Mouse (Mus musculus): Measurements from ENCODE around the gene Mrgprd. TPM values are rescaled to one million over a fixed set of nuclear protein-coding genes. Genes with fewer than 3 reads are reported as not detected.

Mrgprd gene
- polyA plus RNA-seq, 1 experiment from 2014 or later, result 0.11 TPM

DNA sequence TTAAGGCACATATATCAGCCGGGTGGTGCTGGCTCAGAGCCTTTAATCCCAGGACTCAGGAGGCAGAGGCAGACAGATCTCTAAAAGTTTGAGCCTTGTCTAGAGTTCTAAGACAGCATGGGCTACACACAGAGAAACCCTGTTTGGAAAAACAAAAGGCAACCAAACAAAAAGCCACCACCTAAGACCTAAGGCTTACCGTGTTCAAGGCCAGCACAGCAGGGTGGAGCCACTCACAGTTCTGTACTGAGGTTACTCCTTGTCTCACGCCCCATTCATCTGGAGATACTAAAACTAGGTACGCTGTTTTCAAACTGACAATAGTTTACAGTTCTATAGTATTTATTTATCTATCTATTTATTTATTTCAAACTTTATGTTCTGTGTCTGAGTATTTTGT, 29.2 kb upstream of the Mrgprd start:
- ATAC-seq, result no peak
- Histone ChIP-seq H3K36me3 (ENCODE audit: control insufficient read depth, insufficient read depth, low read length) (no peaks in the 10 kb centered on the region), H3K9ac (ENCODE audit: low read depth, low read length) (no peak overlapping the region), H3K9me3 (ENCODE audit: control insufficient read depth, low read length) (no peaks in the 10 kb centered on the region), H3K4me2 (ENCODE audit: low read length) (no peak overlapping the region), H3K27me3 (replicated peaks; ENCODE audit: control insufficient read depth, insufficient read depth, low read length) (no peaks in the 10 kb centered on the region), H3K27ac (ENCODE audit: low read depth, low read length) (no peak overlapping the region), H3K4me1 (ENCODE audit: control insufficient read depth, insufficient read depth, low read depth, low read length) (no peaks in the 10 kb centered on the region; the same call in 1 of the 2 replicates), H3K4me3 (ENCODE audit: low read length) (no peak overlapping the region)
- WGBS, result 79% methylated on average over 4 of the region's 4 CpGs

DNA sequence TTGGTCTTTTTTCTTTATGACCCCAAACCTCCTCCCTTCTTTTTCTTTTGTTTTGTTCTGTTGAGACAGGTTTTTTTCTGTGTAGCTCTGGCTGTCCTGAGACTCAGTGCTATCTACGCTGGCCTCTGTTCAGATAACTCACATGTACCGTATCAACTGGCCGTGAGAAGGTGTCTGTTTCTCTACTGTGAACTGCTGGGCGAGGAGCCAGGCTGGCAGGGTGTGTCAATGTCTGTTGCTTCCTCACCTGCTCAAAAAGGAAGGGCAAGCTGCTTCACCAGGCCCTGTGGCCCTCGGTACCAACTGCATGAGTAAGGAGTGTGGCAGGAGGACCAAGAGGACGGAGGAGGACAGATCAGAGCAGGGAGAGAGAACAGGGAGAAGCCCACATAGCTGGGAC, 27.2 kb upstream of the Mrgprd start:
- H3K36me3 ChIP-seq (ENCODE audit: control insufficient read depth, insufficient read depth, low read length), result no peaks in the 10 kb centered on the region
- H3K9me3 ChIP-seq (ENCODE audit: control insufficient read depth, low read length), result no peaks in the 10 kb centered on the region
- H3K4me3 ChIP-seq (ENCODE audit: low read length), result no peak overlapping the region
- no peaks in the 10 kb centered on the region; the same call in 1 of the 2 replicates for H3K4me1 ChIP-seq (ENCODE audit: control insufficient read depth, insufficient read depth, low read depth, low read length)
- ATAC-seq, result no peak
- H3K9ac ChIP-seq (ENCODE audit: low read depth, low read length), result no peak overlapping the region
- H3K27me3 ChIP-seq (replicated peaks; ENCODE audit: control insufficient read depth, insufficient read depth, low read length), result no peaks in the 10 kb centered on the region
- H3K27ac ChIP-seq (ENCODE audit: low read depth, low read length), result no peak overlapping the region
- WGBS, result 82% methylated on average over 6 of the region's 6 CpGs
- no peak overlapping the region for H3K4me2 ChIP-seq (ENCODE audit: low read length)

DNA sequence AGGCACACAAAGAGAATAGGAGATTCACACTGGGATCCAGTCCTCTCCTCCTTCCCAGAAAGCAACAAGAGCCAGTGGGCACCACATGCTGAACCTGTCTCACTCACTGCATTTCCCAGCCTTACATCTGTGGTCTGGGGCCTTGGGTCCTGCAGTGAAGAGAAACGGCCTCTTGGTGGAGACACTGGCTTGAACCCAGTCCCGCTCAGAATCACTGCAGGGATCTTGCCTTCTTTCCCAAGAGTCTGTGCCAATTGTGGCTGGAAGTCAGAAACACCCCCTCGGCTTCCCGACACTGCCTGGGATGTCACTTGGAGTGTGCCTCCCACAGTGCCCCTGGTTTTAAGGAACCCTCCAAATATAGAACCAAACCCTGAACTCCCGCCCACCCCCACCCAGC, 25.3 kb upstream of the Mrgprd start:
- Histone ChIP-seq H3K9ac (ENCODE audit: low read depth, low read length) (no peak overlapping the region), H3K27ac (ENCODE audit: low read depth, low read length) (no peak overlapping the region), H3K4me3 (ENCODE audit: low read length) (no peak overlapping the region), H3K9me3 (ENCODE audit: control insufficient read depth, low read length) (no peaks in the 10 kb centered on the region), H3K27me3 (replicated peaks; ENCODE audit: control insufficient read depth, insufficient read depth, low read length) (no peaks in the 10 kb centered on the region), H3K4me2 (ENCODE audit: low read length) (no peak overlapping the region), H3K4me1 (ENCODE audit: control insufficient read depth, insufficient read depth, low read depth, low read length) (no peaks in the 10 kb centered on the region), H3K36me3 (ENCODE audit: control insufficient read depth, insufficient read depth, low read length) (no peaks in the 10 kb centered on the region)
- ATAC-seq, result peak; percentile 37; the same call in 1 of the 2 replicates
- 23% methylated on average over 5 of the region's 5 CpGs for WGBS

DNA sequence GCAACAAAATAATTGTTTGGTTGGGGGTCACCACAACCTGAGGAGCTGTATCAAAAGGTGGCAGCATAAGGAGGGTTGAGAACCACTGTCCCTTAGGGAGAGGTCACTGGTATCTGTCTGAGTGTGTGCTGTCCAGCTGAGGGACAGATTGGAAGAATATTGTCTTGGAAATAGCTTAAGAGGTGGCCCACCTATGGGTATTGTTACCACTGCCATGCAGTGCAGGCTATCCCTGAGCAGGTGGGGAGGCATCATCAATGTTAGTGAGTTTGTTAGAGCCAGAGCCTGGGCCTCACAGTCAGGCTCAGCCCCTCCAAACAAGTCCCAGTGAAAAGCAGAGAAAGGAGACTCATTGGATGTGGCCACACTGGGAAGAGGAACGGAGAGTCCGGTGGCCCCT, 22.8 kb upstream of the Mrgprd start:
- ATAC-seq, result no peak
- no peaks in the 10 kb centered on the region for H3K4me1 ChIP-seq (ENCODE audit: control insufficient read depth, insufficient read depth, low read depth, low read length)
- 100% methylated on average over 2 of the region's 2 CpGs for WGBS

DNA sequence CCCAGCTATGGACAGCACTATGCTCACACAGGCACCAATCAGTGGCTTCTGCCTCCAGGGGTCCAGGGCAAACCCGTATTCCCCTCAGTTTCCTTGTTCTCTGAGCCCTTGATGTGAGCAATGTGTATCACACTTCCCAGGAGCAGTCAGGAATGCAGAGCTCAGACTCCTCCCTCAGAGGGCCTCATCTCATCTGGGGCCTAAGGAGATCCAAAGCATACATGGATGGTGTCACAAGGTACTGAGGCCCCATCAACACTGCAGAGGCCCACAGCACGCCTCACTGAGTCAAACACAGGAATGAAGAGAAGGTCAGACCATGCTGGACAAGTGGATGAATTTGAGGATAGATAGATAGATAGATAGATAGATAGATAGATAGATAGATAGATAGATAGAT, 21.9 kb upstream of the Mrgprd start:
- ATAC-seq, result no peak
- WGBS, result 67% methylated on average over 2 of the region's 2 CpGs
- Histone ChIP-seq H3K4me3 (ENCODE audit: low read length) (no peak overlapping the region), H3K27me3 (replicated peaks; ENCODE audit: control insufficient read depth, insufficient read depth, low read length) (no peaks in the 10 kb centered on the region), H3K9me3 (ENCODE audit: control insufficient read depth, low read length) (no peaks in the 10 kb centered on the region), H3K36me3 (ENCODE audit: control insufficient read depth, insufficient read depth, low read length) (no peaks in the 10 kb centered on the region), H3K4me1 (ENCODE audit: control insufficient read depth, insufficient read depth, low read depth, low read length) (no peaks in the 10 kb centered on the region), H3K27ac (ENCODE audit: low read depth, low read length) (no peak overlapping the region), H3K4me2 (ENCODE audit: low read length) (no peak overlapping the region), H3K9ac (ENCODE audit: low read depth, low read length) (no peak overlapping the region)

More for the DNA sequence above, 22.8 kb upstream of the Mrgprd start:
- no peak overlapping the region for H3K9ac ChIP-seq (ENCODE audit: low read depth, low read length)
- no peaks in the 10 kb centered on the region for H3K36me3 ChIP-seq (ENCODE audit: control insufficient read depth, insufficient read depth, low read length)
- no peak overlapping the region for H3K27ac ChIP-seq (ENCODE audit: low read depth, low read length)
- H3K4me3 ChIP-seq (ENCODE audit: low read length), result no peak overlapping the region
- H3K27me3 ChIP-seq (replicated peaks; ENCODE audit: control insufficient read depth, insufficient read depth, low read length), result no peaks in the 10 kb centered on the region
- H3K9me3 ChIP-seq (ENCODE audit: control insufficient read depth, low read length), result no peaks in the 10 kb centered on the region
- H3K4me2 ChIP-seq (ENCODE audit: low read length), result no peak overlapping the region

DNA sequence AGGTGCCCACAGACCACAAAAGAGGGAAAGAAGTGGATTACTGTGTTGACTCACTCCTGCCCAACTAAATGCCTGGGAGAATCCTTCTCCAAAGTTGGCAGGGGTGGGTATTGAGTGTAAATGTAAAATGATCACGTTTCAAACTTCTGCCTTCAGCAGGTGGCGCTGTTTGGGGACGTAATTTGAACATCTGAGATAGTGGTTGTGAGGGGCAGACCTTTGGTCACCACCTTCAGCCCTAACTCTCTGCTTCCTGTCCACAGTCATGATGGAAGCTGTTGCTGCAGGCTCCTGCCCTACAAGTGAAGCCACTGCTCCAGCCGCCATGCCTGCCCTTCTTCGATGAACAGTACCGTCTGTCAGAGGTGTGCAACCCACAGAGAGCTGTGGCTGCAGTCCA, 20.8 kb upstream of the Mrgprd start:
- Histone ChIP-seq H3K36me3 (ENCODE audit: control insufficient read depth, insufficient read depth, low read length) (no peaks in the 10 kb centered on the region), H3K9me3 (ENCODE audit: control insufficient read depth, low read length) (no peaks in the 10 kb centered on the region), H3K9ac (ENCODE audit: low read depth, low read length) (no peak overlapping the region), H3K27me3 (replicated peaks; ENCODE audit: control insufficient read depth, insufficient read depth, low read length) (no peaks in the 10 kb centered on the region), H3K4me3 (ENCODE audit: low read length) (no peak overlapping the region), H3K4me2 (ENCODE audit: low read length) (no peak overlapping the region), H3K27ac (ENCODE audit: low read depth, low read length) (no peak overlapping the region), H3K4me1 (ENCODE audit: control insufficient read depth, insufficient read depth, low read depth, low read length) (no peaks in the 10 kb centered on the region)
- ATAC-seq, result no peak
- WGBS, result 37% methylated on average over 6 of the region's 6 CpGs

DNA sequence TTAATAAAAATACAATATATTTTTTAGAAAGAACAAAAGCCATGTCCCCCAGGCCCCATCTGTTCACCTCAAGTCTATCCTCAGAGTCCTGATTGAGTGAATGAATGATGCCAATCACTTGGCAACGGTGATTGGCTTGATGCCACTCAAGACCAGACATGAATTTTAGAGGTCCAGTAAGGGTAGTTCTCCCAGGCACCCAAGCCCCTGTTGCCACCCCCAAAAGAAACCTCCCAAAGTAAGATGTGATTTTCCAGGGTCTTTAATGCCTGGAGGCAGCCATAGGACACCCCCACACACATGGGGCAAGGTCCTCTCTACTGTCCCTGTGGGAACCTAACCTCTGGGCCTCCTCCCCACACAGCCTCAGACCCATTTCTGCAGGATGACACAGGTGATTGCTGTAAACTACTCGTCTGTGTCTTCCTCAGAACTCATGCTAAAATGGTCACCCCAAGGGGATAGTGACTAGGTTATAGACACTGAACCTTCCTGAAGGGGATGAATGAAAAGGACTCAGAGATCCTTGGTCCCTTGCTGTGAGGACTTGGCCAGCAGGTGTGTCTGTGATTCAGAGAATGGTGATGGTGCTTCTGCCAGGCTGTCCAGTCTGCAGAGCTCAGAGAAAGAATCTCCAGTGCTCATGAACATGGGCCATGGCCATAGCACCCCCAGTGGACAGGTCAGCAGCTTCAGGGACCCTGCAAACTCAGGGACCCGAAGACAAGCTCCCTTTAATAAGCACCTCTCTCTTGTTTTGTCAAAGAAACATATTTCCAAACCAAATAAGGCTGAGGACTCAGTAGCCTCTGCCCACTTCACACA, 15.8 kb upstream of the Mrgprd start:
- Histone ChIP-seq H3K4me3 (ENCODE audit: low read length) (no peak overlapping the region), H3K9me3 (ENCODE audit: control insufficient read depth, low read length) (no peaks in the 10 kb centered on the region), H3K27ac (ENCODE audit: low read depth, low read length) (no peak overlapping the region), H3K27me3 (replicated peaks; ENCODE audit: control insufficient read depth, insufficient read depth, low read length) (no peaks in the 10 kb centered on the region), H3K9ac (ENCODE audit: low read depth, low read length) (no peak overlapping the region), H3K36me3 (ENCODE audit: control insufficient read depth, insufficient read depth, low read length) (no peaks in the 10 kb centered on the region), H3K4me2 (ENCODE audit: low read length) (no peak overlapping the region), H3K4me1 (ENCODE audit: control insufficient read depth, insufficient read depth, low read depth, low read length) (peaks cover 4% of the 10 kb centered on the region; the same call in 1 of the 2 replicates)
- 69% methylated on average over 3 of the region's 3 CpGs for WGBS
- ATAC-seq, result no peak

DNA sequence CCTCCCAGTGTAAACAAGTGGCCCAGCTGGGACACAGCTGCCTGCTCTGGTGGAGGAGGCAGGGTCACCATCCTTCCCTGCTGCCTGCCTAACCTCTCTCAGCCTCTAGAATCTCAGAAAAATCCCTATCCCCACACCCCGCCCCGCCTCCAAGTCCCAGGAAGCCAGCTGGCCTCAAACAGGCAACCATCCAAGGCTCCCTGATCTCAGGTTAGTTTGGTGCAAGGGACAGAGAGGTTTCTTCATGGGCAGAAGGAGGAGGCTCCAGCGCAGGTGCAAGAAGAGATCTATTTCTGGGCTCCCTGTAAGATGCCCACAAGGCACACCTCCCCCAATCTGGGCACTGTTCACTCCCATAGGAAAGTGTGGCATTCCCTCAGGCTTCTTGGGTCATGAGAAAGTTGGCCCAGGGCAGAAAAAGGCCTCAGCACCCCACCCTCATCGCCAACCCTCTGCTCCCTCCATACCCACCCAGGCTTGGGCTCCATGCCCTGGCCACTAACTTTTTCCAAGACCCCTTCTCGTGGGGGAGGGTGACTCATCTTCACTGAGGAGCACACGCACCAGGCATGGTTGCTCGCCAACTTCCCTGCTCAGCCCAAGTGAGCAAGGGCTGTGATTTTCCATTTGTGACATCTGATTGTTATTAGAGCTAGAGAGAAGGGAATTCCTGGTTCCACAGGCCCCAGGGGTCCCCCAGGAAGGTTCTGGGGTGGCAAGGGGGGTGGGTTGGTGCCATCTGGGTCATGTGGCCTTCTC, 14.9 kb upstream of the Mrgprd start:
- ATAC-seq, result no peak
- Histone ChIP-seq H3K9ac (ENCODE audit: low read depth, low read length) (no peak overlapping the region), H3K27ac (ENCODE audit: low read depth, low read length) (no peak overlapping the region), H3K9me3 (ENCODE audit: control insufficient read depth, low read length) (no peaks in the 10 kb centered on the region), H3K4me2 (ENCODE audit: low read length) (no peak overlapping the region), H3K27me3 (replicated peaks; ENCODE audit: control insufficient read depth, insufficient read depth, low read length) (no peaks in the 10 kb centered on the region), H3K4me1 (ENCODE audit: control insufficient read depth, insufficient read depth, low read depth, low read length) (peaks cover 4% of the 10 kb centered on the region; the same call in 1 of the 2 replicates), H3K36me3 (ENCODE audit: control insufficient read depth, insufficient read depth, low read length) (no peaks in the 10 kb centered on the region), H3K4me3 (ENCODE audit: low read length) (no peak overlapping the region)
- WGBS, result 72% methylated on average over 7 of the region's 7 CpGs

DNA sequence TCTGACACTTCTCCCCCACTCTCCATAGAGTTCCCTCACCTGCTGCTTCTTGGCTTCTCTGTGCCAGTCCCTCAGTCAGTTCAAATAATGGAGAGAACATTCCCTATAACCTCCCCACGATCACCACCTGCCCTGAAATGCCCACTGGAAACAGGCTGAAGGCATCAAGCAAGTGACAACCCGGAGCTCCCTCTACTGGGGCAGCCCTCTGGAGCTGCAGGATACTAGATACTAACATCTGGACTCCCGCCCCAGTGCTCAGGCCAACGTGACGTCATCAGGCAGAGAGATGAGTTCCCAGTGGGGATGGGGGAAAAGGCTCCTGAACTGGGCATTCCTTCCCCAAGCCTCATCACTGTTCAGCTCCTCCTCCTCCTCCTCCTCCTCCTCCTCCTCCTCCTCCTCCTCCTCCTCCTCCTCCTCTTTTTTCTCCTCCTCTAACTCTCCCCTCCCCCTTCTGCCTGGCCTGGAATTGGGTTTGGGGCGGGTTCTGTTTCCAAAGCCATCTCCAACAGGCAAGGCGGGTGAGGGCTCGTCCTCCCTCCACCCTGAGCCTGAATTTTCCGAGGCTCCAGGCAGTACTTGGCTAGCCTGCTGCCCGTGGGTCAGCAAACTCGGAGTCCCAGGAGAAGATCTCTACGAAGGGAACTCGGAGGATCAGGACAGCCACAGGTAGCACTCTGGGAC, 14.2 kb upstream of the Mrgprd start, which contains the start of gene Mrgprf:
Gene Mrgprf, plus strand, starts transcription at position 508 of the 687 bp plus-strand sequence.
- 35% methylated on average over 13 of the region's 13 CpGs for WGBS
- no peaks in the 10 kb centered on the region for H3K9me3 ChIP-seq (ENCODE audit: control insufficient read depth, low read length)
- H3K27me3 ChIP-seq (replicated peaks; ENCODE audit: control insufficient read depth, insufficient read depth, low read length), result no peaks in the 10 kb centered on the region
- no peak for ATAC-seq
- no peak within 1 kb of the TSS for H3K4me2 ChIP-seq (ENCODE audit: low read length)
- no peak within 1 kb of the TSS for H3K4me3 ChIP-seq (ENCODE audit: low read length)
- no peak within 1 kb of the TSS for H3K9ac ChIP-seq (ENCODE audit: low read depth, low read length)
- no peak within 1 kb of the TSS for H3K27ac ChIP-seq (ENCODE audit: low read depth, low read length)
- H3K36me3 ChIP-seq (ENCODE audit: control insufficient read depth, insufficient read depth, low read length), result no peaks in the 10 kb centered on the region
- peaks cover 4% of the 10 kb centered on the region; the same call in 1 of the 2 replicates for H3K4me1 ChIP-seq (ENCODE audit: control insufficient read depth, insufficient read depth, low read depth, low read length)
